Mouse (Mus musculus) liver, adult 2 months (tissue): ENCODE data around the gene Malrd1. TPM values are rescaled to one million over a fixed set of nuclear protein-coding genes. Genes with fewer than 3 reads are reported as not detected.

Experiments used
- DNase-seq: peaks from one replicate; pipeline ENCODE4 v3.0.0-alpha.2; 2011; ENCODE audit warnings: low read depth, low spot score; ENCODE audit errors: extremely low read depth
- H3K27ac ChIP-seq: fragments of 200-500 bp; replicated peaks from 2 replicates; pipeline ENCODE4 v1.5.1; 2012; ENCODE audit warnings: low read depth, mild to moderate bottlenecking, control low read depth, inconsistent platforms, low read length; ENCODE audit not compliant: insufficient read depth
- H3K27me3 ChIP-seq: fragments of 200-500 bp; 2 replicates; pipeline ENCODE4 v1.6.1; 2012; ENCODE audit warnings: mild to moderate bottlenecking, moderate library complexity, low read length, inconsistent platforms; ENCODE audit not compliant: control insufficient read depth, insufficient read depth
- H3K36me3 ChIP-seq: fragments of 200-500 bp; 2 replicates; pipeline ENCODE4 v1.6.1; 2012; ENCODE audit warnings: low read length, inconsistent platforms; ENCODE audit not compliant: control insufficient read depth, insufficient read depth
- H3K4me1 ChIP-seq: fragments of 200-500 bp; 2 replicates; pipeline ENCODE4 v1.6.1; 2011; ENCODE audit warnings: low read length; ENCODE audit not compliant: control insufficient read depth, insufficient read depth
- H3K4me3 ChIP-seq: fragments of 200-500 bp; 2 replicates; pipeline ENCODE4 v1.5.1; 2011; ENCODE audit warnings: low read depth, mild to moderate bottlenecking, control low read depth, low read length, moderate library complexity; ENCODE audit not compliant: insufficient read depth
- H3K79me2 ChIP-seq: fragments of 200-500 bp; 2 replicates; pipeline ENCODE4 v1.6.1; 2012; ENCODE audit warnings: inconsistent platforms, mild to moderate bottlenecking, low read length, moderate library complexity; ENCODE audit not compliant: control insufficient read depth, insufficient read depth
- H3K9ac ChIP-seq: fragments of 200-500 bp; 2 replicates; pipeline ENCODE4 v1.6.1; 2012; ENCODE audit warnings: low read depth, mild to moderate bottlenecking, control low read depth, inconsistent platforms, low read length
- CTCF ChIP-seq: fragments of 200-500 bp; IDR thresholded peaks from 2 replicates; pipeline ENCODE4 v1.5.1; 2011; ENCODE audit warnings: low read depth, low read length, control low read depth
- POLR2A ChIP-seq: fragments of 200-500 bp; IDR thresholded peaks from 2 replicates; pipeline ENCODE4 v1.6.1; 2011; ENCODE audit warnings: low read length, control low read depth; ENCODE audit not compliant: insufficient read depth; ENCODE audit errors: extremely low read depth
- WGBS: fragments of 180-500 bp; shearing (Covaris S2); methylation state at CpG from one replicate; pipeline ENCODE4 v1.1.7; 2018; 5-methylcytosine and 5-hydroxymethylcytosine counted together
- polyA plus RNA-seq: library from polyadenylated mRNA; depleted of rRNA; stranded (reverse); fragments of >200 nt; gene quantifications from 2 replicates; pipeline ENCODE4 v1.2.3, GENCODE M21; 2012
- total RNA-seq: library from RNA; depleted of rRNA; stranded (reverse); fragments of >200 nt; gene quantifications from 2 replicates; pipeline ENCODE4 v1.2.3, GENCODE M21; 2014

Gene Malrd1
- total and polyA plus RNA-seq, 2 experiments = under 0.01 TPM; not detected in 1

GRCm38 (mm10) chr2:16172086-16172485 lies 645.8 kb downstream of the Malrd1 start:
- Histone ChIP-seq H3K27ac (no peak overlapping the region), H3K4me1 (no peaks in the 10 kb centered on the region), H3K27me3 (no peaks in the 10 kb centered on the region), H3K79me2 (no peaks in the 10 kb centered on the region), H3K36me3 (no peaks in the 10 kb centered on the region), H3K4me3 (no peak overlapping the region), H3K9ac (no peak overlapping the region)
- no peak for DNase-seq
- TF ChIP-seq POLR2A (no peak), CTCF (no peak)

DNA sequence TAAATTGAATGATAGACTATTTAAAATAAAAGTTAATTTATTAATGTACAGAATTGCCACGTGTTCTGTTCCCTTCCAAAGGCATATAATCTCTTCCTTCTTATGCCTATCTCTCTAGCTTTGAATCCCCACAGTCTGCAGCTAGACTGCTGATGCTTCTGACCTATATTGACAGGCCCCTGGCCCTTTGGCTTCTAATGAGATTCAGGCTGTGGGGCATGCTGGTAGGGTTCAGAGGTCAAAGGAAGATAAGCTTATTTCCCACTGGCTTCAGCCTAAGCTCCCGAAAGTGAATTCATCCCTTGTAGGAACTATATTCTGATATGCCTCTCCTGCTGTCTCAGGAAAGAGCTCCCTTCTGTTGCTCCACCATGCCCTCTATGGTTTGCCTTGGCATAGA lies 647.1 kb downstream of the Malrd1 start:
- Histone ChIP-seq H3K9ac (no peak overlapping the region), H3K4me1 (no peaks in the 10 kb centered on the region), H3K27me3 (no peaks in the 10 kb centered on the region), H3K79me2 (no peaks in the 10 kb centered on the region), H3K4me3 (no peak overlapping the region), H3K36me3 (no peaks in the 10 kb centered on the region), H3K27ac (no peak overlapping the region)
- TF ChIP-seq POLR2A = no peak
- no peak for TF ChIP-seq CTCF
- WGBS = 21% methylated on average over 2 of the region's 2 CpGs
- no peak for DNase-seq

- TF ChIP-seq CTCF (no peak), POLR2A (no peak)
- WGBS = 64% methylated on average over 2 of the region's 2 CpGs
- Histone ChIP-seq H3K36me3 (no peaks in the 10 kb centered on the region), H3K4me1 (no peaks in the 10 kb centered on the region), H3K79me2 (no peaks in the 10 kb centered on the region), H3K9ac (no peak overlapping the region), H3K27me3 (no peaks in the 10 kb centered on the region), H3K27ac (no peak overlapping the region), H3K4me3 (no peak overlapping the region)
- DNase-seq = no peak
Observed at GRCm38 (mm10) chr2:16182140-16182539, 655.9 kb downstream of the Malrd1 start.

GRCm38 (mm10) chr2:16183158-16183557 lies 656.9 kb downstream of the Malrd1 start:
- no peak overlapping the region for H3K27ac ChIP-seq
- no peak overlapping the region for H3K9ac ChIP-seq
- peak; percentile 9 for DNase-seq
- no peaks in the 10 kb centered on the region for H3K79me2 ChIP-seq
- H3K27me3 ChIP-seq = no peaks in the 10 kb centered on the region
- no peaks in the 10 kb centered on the region for H3K4me1 ChIP-seq
- no peak overlapping the region for H3K4me3 ChIP-seq
- WGBS = 81% methylated on average over 2 of the region's 2 CpGs
- H3K36me3 ChIP-seq = no peaks in the 10 kb centered on the region
- no peak for TF ChIP-seq POLR2A
- TF ChIP-seq CTCF = no peak

GRCm38 (mm10) chr2:16210016-16210415 lies 683.7 kb downstream of the Malrd1 start:
- WGBS = 46% methylated on average over 2 of the region's 2 CpGs
- no peak for TF ChIP-seq CTCF
- TF ChIP-seq POLR2A = no peak
- DNase-seq = peak; percentile 6
- H3K27ac ChIP-seq = no peak overlapping the region
- no peaks in the 10 kb centered on the region for H3K36me3 ChIP-seq
- H3K4me3 ChIP-seq = no peak overlapping the region
- H3K4me1 ChIP-seq = no peaks in the 10 kb centered on the region
- H3K27me3 ChIP-seq = no peaks in the 10 kb centered on the region
- H3K79me2 ChIP-seq = no peaks in the 10 kb centered on the region
- H3K9ac ChIP-seq = no peak overlapping the region

DNA sequence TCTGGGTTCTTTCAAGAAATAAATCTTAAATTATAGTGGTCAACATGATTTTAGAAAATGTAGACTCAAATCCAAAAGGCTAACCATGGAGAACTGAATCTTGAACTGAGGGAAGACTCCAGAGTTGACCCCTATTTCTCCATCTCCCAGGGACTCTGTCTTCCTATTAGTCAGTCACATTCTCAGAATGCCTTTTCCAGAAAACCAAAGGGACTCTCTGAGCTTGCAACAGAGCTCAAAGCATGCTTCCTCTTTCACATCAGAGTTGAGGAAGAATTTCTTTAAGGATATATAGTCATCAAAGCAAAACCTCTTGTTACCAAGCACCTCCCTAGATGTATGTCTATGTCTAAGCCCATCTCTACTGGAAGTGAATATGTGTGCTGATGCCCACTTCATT lies 686.5 kb downstream of the Malrd1 start:
- H3K4me1 ChIP-seq = no peaks in the 10 kb centered on the region
- TF ChIP-seq POLR2A = no peak
- TF ChIP-seq CTCF = no peak
- no peak overlapping the region for H3K4me3 ChIP-seq
- no peak overlapping the region for H3K27ac ChIP-seq
- DNase-seq = peak; percentile 8
- no peaks in the 10 kb centered on the region for H3K36me3 ChIP-seq
- H3K27me3 ChIP-seq = no peaks in the 10 kb centered on the region
- no peak overlapping the region for H3K9ac ChIP-seq
- H3K79me2 ChIP-seq = no peaks in the 10 kb centered on the region
